Mouse (Mus musculus): Measurements from ENCODE around the gene Cnp.
A peak's percentile ranks its signal among the peaks of the same experiment; 100 is the strongest.
"Not testable (repeated sequence)": the region's sequence is repeated elsewhere in the genome, so short reads cannot be mapped to it uniquely, and the experiment has no call there.

Cnp gene

GRCm38 (mm10) chr11:100555583-100555982 lies 19.1 kb upstream of the Cnp start:
- DNase-seq (ENCODE audit: low read depth): no peak

GRCm38 (mm10) chr11:100557563-100557962 lies 17.1 kb upstream of the Cnp start:
- DNase-seq (ENCODE audit: low read depth): no peak

- DNase-seq (ENCODE audit: low read depth): no peak
These were observed 15.2 kb upstream of the Cnp start for GRCm38 (mm10) chr11:100559476-100559875.

- no peak for DNase-seq (ENCODE audit: low read depth)
These were observed 13.0 kb upstream of the Cnp start for GRCm38 (mm10) chr11:100561748-100562147.

- no peak for DNase-seq (ENCODE audit: low read depth)
These were observed 10.4 kb upstream of the Cnp start for GRCm38 (mm10) chr11:100564297-100564696.

- no peak for DNase-seq (ENCODE audit: low read depth)
These were observed 10.0 kb upstream of the Cnp start for GRCm38 (mm10) chr11:100564703-100565102.

GRCm38 (mm10) chr11:100567229-100567628 lies 7.5 kb upstream of the Cnp start:
- DNase-seq (ENCODE audit: low read depth): no peak

GRCm38 (mm10) chr11:100567815-100568245 lies 6.9 kb upstream of the Cnp start:
- no peak for DNase-seq (ENCODE audit: low read depth)

- DNase-seq (ENCODE audit: low read depth): no peak
These were observed 6.0 kb upstream of the Cnp start for GRCm38 (mm10) chr11:100568692-100569091.

GRCm38 (mm10) chr11:100569789-100570188 lies 4.9 kb upstream of the Cnp start:
- peak; percentile 47 for DNase-seq (ENCODE audit: low read depth)

GRCm38 (mm10) chr11:100570430-100571201 lies 4.1 kb upstream of the Cnp start:
- peak; percentile 36 for DNase-seq (ENCODE audit: low read depth)

GRCm38 (mm10) chr11:100571202-100571567 lies 3.5 kb upstream of the Cnp start:
- DNase-seq (ENCODE audit: low read depth): no peak

GRCm38 (mm10) chr11:100574188-100574587 lies 516 bp upstream of the Cnp start:
- no peak for DNase-seq (ENCODE audit: low read depth)

- no peak for DNase-seq (ENCODE audit: low read depth)
These were observed 766 bp downstream of the Cnp start for GRCm38 (mm10) chr11:100575484-100575855.

- DNase-seq (ENCODE audit: low read depth): no peak
These were observed 1.6 kb downstream of the Cnp start for GRCm38 (mm10) chr11:100576256-100576655.

GRCm38 (mm10) chr11:100577852-100578599 lies 3.3 kb downstream of the Cnp start:
- no peak for DNase-seq (ENCODE audit: low read depth)

GRCm38 (mm10) chr11:100579116-100579799 lies 4.6 kb downstream of the Cnp start:
- no peak for DNase-seq (ENCODE audit: low read depth)

GRCm38 (mm10) chr11:100580275-100580674 lies 5.6 kb downstream of the Cnp start:
- no peak for DNase-seq (ENCODE audit: low read depth)

GRCm38 (mm10) chr11:100581756-100582155 lies 7.1 kb downstream of the Cnp start:
- DNase-seq (ENCODE audit: low read depth): no peak

- not testable (repeated sequence) for DNase-seq (ENCODE audit: low read depth)
These were observed 7.7 kb downstream of the Cnp start for GRCm38 (mm10) chr11:100582413-100582812.

GRCm38 (mm10) chr11:100582836-100583235 lies 8.1 kb downstream of the Cnp start:
- no peak for DNase-seq (ENCODE audit: low read depth)

- no peak for DNase-seq (ENCODE audit: low read depth)
These were observed 9.9 kb downstream of the Cnp start for GRCm38 (mm10) chr11:100584561-100584961.

GRCm38 (mm10) chr11:100585148-100585547 lies 10.4 kb downstream of the Cnp start:
- DNase-seq (ENCODE audit: low read depth): no peak

Measured in fibroblast of lung, adult 2 months (primary cell).